Mouse (Mus musculus) layer of hippocampus, postnatal 25 days (tissue): ENCODE measurements at regions not wholly inside any gene's neighbourhood (a gene's known extent, or its start where the extent isn't known, plus 50 kb on each side); places are given as distances from the start of the nearest gene placed in this dataset.

Experiments
- DNase-seq, 2 experiments: peaks; one replicate each; pipeline ENCODE4 v3.0.0; 2022; ENCODE audit warnings: mixed read lengths in 2 of 2, low spot score in 1 of 2; ENCODE audit errors: extremely low spot score in 1 of 2

GRCm38 (mm10) chr6:54754810-54755209 lies 61.9 kb upstream of the Znrf2 start:
- no peak for DNase-seq

- no peak for DNase-seq
Observed at GRCm38 (mm10) chr6:54757511-54757911, 59.2 kb upstream of the Znrf2 start.

- peak in 1 of 2 experiments; percentile 60 for DNase-seq
Observed at GRCm38 (mm10) chr6:54758112-54758511, 58.6 kb upstream of the Znrf2 start.

- DNase-seq, result no peak
Observed at GRCm38 (mm10) chr6:54759263-54759662, 57.5 kb upstream of the Znrf2 start.

GRCm38 (mm10) chr6:54759942-54760498 lies 56.7 kb upstream of the Znrf2 start:
- DNase-seq, result no peak

- DNase-seq, result no peak
Observed at GRCm38 (mm10) chr6:54760541-54760940, 56.2 kb upstream of the Znrf2 start.

GRCm38 (mm10) chr6:54762021-54762420 lies 54.7 kb upstream of the Znrf2 start:
- DNase-seq, result no peak

GRCm38 (mm10) chr6:54762499-54762898 lies 54.2 kb upstream of the Znrf2 start:
- DNase-seq, result no peak

- DNase-seq, result no peak
Observed at GRCm38 (mm10) chr6:54763669-54764068, 53.0 kb upstream of the Znrf2 start.

- no peak for DNase-seq
Observed at GRCm38 (mm10) chr6:54765715-54766114, 51.0 kb upstream of the Znrf2 start.

GRCm38 (mm10) chr6:54766485-54767112 lies 50.1 kb upstream of the Znrf2 start:
- DNase-seq, result no peak
